Mouse (Mus musculus) adipocyte (in vitro differentiated cells): ENCODE measurements around the gene Chrm3.

ENCODE experiments used
- DNase-seq: peaks from one replicate; pipeline ENCODE4 v3.0.0-alpha.2; 2016; ENCODE audit warnings: low spot score

Gene Chrm3

GRCm38 (mm10) chr13:10235391-10236169 lies 125.1 kb downstream of the Chrm3 start:
- DNase-seq = no peak

GRCm38 (mm10) chr13:10220403-10220802 lies 140.2 kb downstream of the Chrm3 start:
- DNase-seq = no peak

GRCm38 (mm10) chr13:10212112-10212511 lies 148.5 kb downstream of the Chrm3 start:
- no peak for DNase-seq

- DNase-seq = no peak
These were observed 150.0 kb downstream of the Chrm3 start for GRCm38 (mm10) chr13:10210522-10211244.

- DNase-seq = no peak
These were observed 161.3 kb downstream of the Chrm3 start for GRCm38 (mm10) chr13:10199206-10199956.

- no peak for DNase-seq
These were observed 170.8 kb downstream of the Chrm3 start for GRCm38 (mm10) chr13:10189829-10190228.

GRCm38 (mm10) chr13:10187926-10188325 lies 172.7 kb downstream of the Chrm3 start:
- DNase-seq = no peak

- no peak for DNase-seq
These were observed 176.8 kb downstream of the Chrm3 start for GRCm38 (mm10) chr13:10183837-10184236.

- no peak for DNase-seq
These were observed 177.9 kb downstream of the Chrm3 start for GRCm38 (mm10) chr13:10182756-10183155.

GRCm38 (mm10) chr13:10170529-10170928 lies 190.1 kb downstream of the Chrm3 start:
- no peak for DNase-seq

- no peak for DNase-seq
These were observed 197.3 kb downstream of the Chrm3 start for GRCm38 (mm10) chr13:10163354-10163753.

GRCm38 (mm10) chr13:10157496-10157895 lies 203.2 kb downstream of the Chrm3 start:
- no peak for DNase-seq

- no peak for DNase-seq
These were observed 220.1 kb downstream of the Chrm3 start for GRCm38 (mm10) chr13:10140573-10140972.

GRCm38 (mm10) chr13:10138878-10139277 lies 221.8 kb downstream of the Chrm3 start:
- DNase-seq = no peak

GRCm38 (mm10) chr13:10131064-10131463 lies 229.6 kb downstream of the Chrm3 start:
- DNase-seq = no peak

- no peak for DNase-seq
These were observed 248.4 kb downstream of the Chrm3 start for GRCm38 (mm10) chr13:10112211-10112610.

GRCm38 (mm10) chr13:10109542-10109941 lies 251.1 kb downstream of the Chrm3 start:
- DNase-seq = no peak

GRCm38 (mm10) chr13:10107331-10107730 lies 253.3 kb downstream of the Chrm3 start:
- DNase-seq = no peak

GRCm38 (mm10) chr13:10090778-10091177 lies 269.9 kb downstream of the Chrm3 start:
- no peak for DNase-seq

GRCm38 (mm10) chr13:10086336-10086735 lies 274.3 kb downstream of the Chrm3 start:
- DNase-seq = no peak

- no peak for DNase-seq
These were observed 278.7 kb downstream of the Chrm3 start for GRCm38 (mm10) chr13:10081896-10082426.

- DNase-seq = no peak
These were observed 289.5 kb downstream of the Chrm3 start for GRCm38 (mm10) chr13:10071165-10071564.
